Mouse (Mus musculus) bone marrow, adult 2 months (tissue): Measurements from ENCODE around the gene Mx1. TPM values are rescaled to one million over a fixed set of nuclear protein-coding genes. Genes with fewer than 3 reads are reported as not detected.

Experiments
- H3K27ac ChIP-seq: fragments of 200-500 bp; 2 replicates; pipeline ENCODE4 v1.5.1; 2012; ENCODE audit warnings: low read depth, mild to moderate bottlenecking, control low read depth, inconsistent platforms, low read length; ENCODE audit not compliant: control insufficient read depth, poor library complexity, insufficient read depth
- H3K4me1 ChIP-seq: fragments of 200-500 bp; 2 replicates; pipeline ENCODE4 v1.6.1; 2011; ENCODE audit warnings: low read length; ENCODE audit not compliant: control insufficient read depth, insufficient read depth
- H3K4me3 ChIP-seq: fragments of 200-500 bp; replicated peaks from 2 replicates; pipeline ENCODE3; 2011; ENCODE audit warnings: mild to moderate bottlenecking, low read depth, low read length, control low read depth; ENCODE audit not compliant: control insufficient read depth
- CTCF ChIP-seq: fragments of 200-500 bp; IDR thresholded peaks from 2 replicates; pipeline ENCODE4 v1.5.1; 2011; ENCODE audit warnings: low read length, control low read depth; ENCODE audit not compliant: control insufficient read depth, insufficient read depth
- POLR2A ChIP-seq: fragments of 200-500 bp; IDR thresholded peaks from 2 replicates; pipeline ENCODE4 v1.6.1; 2011; ENCODE audit warnings: low read depth, mild to moderate bottlenecking, control low read depth, low read length, borderline replicate concordance; ENCODE audit not compliant: control insufficient read depth
- WGBS: fragments of 180-500 bp; shearing (Covaris S2); methylation state at CpG from one replicate; pipeline ENCODE4 v1.1.7; 2018; 5-methylcytosine and 5-hydroxymethylcytosine counted together
- polyA plus RNA-seq: library from polyadenylated mRNA; stranded (reverse); fragments of >200 nt; gene quantifications from 2 replicates; pipeline ENCODE4 v1.2.4, GENCODE M21; 2011; ENCODE audit warnings: low replicate concordance; ENCODE audit not compliant: missing spikeins, insufficient read depth, insufficient read length

The Mx1 gene
- polyA plus RNA-seq, 1 experiment, result 7.8 TPM

DNA sequence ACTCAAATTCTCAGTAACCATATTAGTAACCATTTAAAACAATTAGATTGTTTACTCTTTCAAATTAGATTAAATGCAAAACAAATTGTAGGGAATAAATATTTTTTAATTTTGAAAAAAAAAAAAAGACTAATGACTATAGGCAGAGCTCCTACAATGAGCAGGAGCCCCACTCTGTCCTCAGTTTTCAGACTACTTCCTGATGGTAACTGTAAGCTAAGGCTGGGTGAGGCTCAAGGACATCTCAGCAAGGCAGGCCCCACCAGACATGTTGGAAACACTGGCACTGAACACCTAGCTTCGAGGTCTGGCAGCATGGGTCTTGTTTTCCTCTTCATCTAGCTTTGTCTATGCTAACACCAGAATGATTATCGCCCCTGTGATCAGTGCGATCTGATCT, 35.4 kb upstream of the Mx1 start:
- 77% methylated on average over 3 of the region's 3 CpGs for WGBS
- H3K4me3 ChIP-seq, result no peak overlapping the region
- H3K27ac ChIP-seq, result no peak overlapping the region
- TF ChIP-seq CTCF (no peak), POLR2A (no peak)
- no peaks in the 10 kb centered on the region for H3K4me1 ChIP-seq

DNA sequence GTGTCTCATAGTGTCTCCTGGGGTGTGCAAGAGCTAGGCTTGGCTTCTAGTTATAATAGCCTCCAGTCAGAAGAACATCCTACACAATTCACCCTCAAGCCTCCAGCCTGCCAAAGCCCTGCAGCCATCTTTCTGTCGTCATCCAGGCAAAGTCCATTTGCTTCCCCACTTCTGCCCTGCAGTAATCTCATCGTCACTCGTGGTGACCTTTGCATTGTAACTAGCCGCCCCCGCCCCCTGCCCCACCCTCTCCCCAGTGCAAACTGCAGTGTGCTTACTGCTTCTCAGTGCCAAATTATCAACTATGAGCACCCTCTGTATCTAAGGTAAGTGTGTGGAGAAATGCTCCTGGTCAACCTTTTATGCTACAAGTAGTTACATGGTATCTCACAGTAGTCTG, 35.0 kb upstream of the Mx1 start:
- H3K27ac ChIP-seq, result no peak overlapping the region

DNA sequence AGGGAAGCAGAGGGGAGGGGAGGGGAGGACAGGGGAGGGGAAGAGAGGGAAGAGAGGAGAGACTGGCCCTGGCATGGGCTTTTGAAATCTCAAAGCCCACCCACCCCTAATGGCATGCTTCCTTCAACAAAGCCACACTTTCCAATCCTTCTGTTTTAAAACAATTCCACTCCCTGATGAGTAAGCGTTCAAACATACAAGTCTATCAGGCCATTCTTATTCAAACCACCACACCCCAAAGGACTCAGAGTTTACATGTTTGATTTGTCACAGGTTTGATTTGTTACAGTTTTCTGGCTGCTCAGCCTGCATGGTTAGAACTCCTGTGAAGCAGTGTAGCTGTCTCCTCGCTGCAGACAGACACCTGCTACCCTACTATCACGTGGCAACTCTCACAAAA, 33.3 kb upstream of the Mx1 start:
- Histone ChIP-seq H3K4me1 (no peaks in the 10 kb centered on the region), H3K27ac (no peak overlapping the region), H3K4me3 (no peak overlapping the region)
- TF ChIP-seq CTCF (no peak), POLR2A (no peak)
- 71% methylated on average over 3 of the region's 3 CpGs for WGBS

More for the DNA sequence above, 35.0 kb upstream of the Mx1 start:
- Histone ChIP-seq H3K4me3 (no peak overlapping the region), H3K4me1 (no peaks in the 10 kb centered on the region)
- TF ChIP-seq CTCF, result no peak
- no peak for TF ChIP-seq POLR2A
- WGBS, result 69% methylated on average over 5 of the region's 5 CpGs

DNA sequence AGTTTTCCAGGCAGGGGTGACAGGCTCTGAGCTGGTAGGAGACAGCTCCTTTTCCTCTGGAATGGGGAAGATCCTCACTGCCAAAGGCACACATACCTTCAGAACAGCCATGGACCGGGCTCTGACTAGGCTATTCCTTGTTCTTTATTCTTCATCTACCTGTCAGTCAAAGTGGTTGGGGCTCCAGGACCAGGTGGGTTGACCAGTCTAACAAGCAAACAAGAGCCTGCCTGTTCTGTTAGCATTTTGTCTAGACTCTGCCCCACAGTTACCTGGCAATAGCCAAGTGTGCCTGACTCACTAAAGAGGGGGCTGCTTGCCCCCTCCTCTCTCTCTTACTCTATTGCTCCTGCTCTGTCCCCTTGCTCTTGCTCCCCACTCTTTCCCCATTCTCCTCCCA, 29.7 kb upstream of the Mx1 start:
- Histone ChIP-seq H3K4me3 (no peak overlapping the region), H3K27ac (no peak overlapping the region), H3K4me1 (no peaks in the 10 kb centered on the region)
- 88% methylated on average over 1 of the region's 1 CpGs for WGBS
- TF ChIP-seq CTCF (no peak), POLR2A (no peak)

DNA sequence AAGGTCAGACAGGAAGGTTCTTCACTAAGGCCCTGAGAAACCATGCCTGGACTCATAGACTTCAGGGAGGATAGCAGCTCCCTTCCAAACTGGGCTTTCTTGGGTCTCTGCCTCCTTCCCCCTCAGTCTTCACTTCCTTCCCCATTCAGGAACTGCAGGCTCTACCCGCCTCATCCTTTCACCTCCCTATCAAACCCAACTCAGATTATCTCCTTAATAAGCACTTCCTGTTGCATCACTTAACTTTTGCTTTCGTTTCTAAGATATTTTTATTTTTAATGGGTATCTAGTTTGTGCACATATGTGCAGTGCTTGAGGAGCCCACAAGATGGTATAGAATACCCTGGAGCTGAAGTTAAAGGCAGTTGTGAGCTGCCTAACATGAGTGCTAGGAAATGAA, 15.9 kb upstream of the Mx1 start:
- Histone ChIP-seq H3K4me3 (no peak overlapping the region), H3K4me1 (no peaks in the 10 kb centered on the region), H3K27ac (no peak overlapping the region)
- no peak for TF ChIP-seq POLR2A
- WGBS, result 10% methylated on average over 2 of the region's 2 CpGs

DNA sequence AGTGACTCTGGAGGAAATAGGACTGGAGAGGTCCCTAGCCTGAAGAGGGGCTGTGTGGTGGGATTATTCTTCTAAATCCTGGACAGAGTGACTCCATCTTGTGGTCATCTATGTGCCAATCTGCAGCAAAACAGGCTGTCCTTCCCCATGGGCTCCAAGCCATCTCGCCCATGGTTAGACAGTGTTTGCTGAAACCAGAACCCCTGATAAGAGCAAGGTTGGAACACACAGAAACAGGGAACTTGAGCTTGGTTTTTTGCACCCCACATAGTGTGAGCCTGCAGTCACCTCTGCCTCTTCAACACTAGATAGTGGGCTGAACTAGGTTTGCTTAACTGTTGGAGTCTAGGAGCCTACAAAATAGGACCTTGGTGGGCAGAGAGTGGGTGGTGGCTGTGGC, 13.8 kb upstream of the Mx1 start:
- WGBS, result 28% methylated on average over 1 of the region's 1 CpGs
- no peak overlapping the region for H3K27ac ChIP-seq
- no peaks in the 10 kb centered on the region; the same call in 1 of the 2 replicates for H3K4me1 ChIP-seq
- no peak overlapping the region for H3K4me3 ChIP-seq
- TF ChIP-seq CTCF (no peak), POLR2A (no peak)

DNA sequence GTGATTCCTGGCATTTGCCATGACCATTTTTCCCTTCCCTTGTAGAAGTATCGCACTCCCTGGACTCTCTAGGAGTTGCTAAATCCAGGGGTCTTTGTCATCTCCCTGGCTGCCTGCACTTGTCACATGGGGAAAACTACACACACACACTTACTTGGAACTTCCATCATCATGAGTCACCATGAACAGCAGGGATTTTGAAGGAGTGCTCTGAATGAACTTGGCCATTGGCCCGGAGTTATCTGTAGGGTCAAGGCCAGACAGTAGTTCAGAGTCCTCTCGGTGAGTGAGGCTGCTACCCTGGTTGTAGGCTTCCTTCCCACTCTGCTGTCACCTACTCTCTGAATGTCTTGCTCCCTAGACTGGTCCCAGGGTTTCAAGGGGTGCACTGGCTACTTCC, 12.9 kb upstream of the Mx1 start:
- TF ChIP-seq POLR2A, result no peak
- TF ChIP-seq CTCF, result no peak

DNA sequence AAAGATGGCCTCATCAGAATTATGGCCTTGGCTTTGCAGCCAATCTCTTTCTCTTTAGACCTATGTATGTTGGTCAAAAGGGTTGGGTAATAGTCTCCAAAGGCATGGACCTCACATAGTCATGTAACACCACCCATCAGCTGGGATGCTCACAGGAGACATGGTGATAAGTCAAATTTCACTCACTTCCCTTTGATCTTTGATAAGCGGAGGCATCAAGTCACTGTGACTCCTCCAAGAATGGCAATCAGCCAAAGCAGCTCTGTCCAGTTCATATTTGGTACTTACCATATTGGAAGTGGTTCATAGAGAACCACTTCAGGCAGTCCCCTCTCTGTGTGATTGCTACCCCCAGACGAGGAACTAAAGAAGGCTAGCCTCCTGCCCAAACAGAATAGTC, 12.0 kb upstream of the Mx1 start:
- Histone ChIP-seq H3K4me3 (no peak overlapping the region), H3K4me1 (no peaks in the 10 kb centered on the region; the same call in 1 of the 2 replicates), H3K27ac (no peak overlapping the region)
- 65% methylated on average over 2 of the region's 2 CpGs for WGBS
- TF ChIP-seq CTCF (no peak), POLR2A (no peak)

More for the DNA sequence above, 12.9 kb upstream of the Mx1 start:
- Histone ChIP-seq H3K27ac (no peak overlapping the region), H3K4me1 (no peaks in the 10 kb centered on the region; the same call in 1 of the 2 replicates), H3K4me3 (no peak overlapping the region)
- WGBS, result 75% methylated on average over 3 of the region's 3 CpGs

DNA sequence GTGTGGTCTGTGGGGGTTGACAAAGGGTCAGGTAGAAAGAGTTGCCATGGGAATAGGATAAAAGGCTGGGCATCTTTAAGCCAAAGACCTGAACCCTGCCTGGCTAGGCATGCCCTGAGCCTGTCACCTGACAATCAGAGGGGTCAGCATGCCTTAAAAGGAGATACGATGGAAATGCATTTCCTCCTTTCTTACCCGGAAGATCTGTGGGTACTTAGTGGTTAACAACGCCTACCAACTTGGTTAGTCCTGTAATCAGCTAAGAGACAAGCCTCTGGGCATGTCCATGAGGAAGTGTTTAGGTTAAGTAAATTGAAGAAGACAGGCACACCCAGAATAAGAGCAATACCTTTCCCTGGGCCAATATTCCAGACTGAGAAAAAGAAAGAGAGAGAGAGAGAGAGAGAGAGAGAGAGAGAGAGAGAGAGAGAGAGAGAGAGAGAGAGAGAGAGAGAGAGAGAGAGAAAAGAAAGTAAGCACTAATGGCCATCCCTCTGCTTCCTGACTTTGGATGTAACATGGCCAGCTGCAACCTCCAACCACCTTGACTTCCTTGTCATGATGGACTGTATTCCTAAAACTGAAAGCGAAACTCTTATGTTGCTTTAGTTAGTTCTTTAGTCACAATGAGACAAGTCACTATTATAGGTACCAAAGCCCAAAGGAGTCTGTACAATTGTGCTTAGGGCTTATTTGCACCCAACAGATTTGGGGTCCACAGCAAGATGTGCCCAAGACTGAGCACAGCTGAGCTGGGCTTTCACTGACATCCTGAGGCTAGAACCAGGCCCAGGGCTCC, 5.5 kb upstream of the Mx1 start:
- 28% methylated on average over 4 of the region's 4 CpGs for WGBS

More for the DNA sequence above, 5.5 kb upstream of the Mx1 start:
- no peak for TF ChIP-seq CTCF
- no peak for TF ChIP-seq POLR2A
- no peak overlapping the region for H3K27ac ChIP-seq
- no peak overlapping the region for H3K4me3 ChIP-seq
- peaks cover 3% of the 10 kb centered on the region for H3K4me1 ChIP-seq
